Mouse (Mus musculus): ENCODE measurements around the gene Trpd52l3. TPM values are rescaled to one million over a fixed set of nuclear protein-coding genes. Genes with fewer than 3 reads are reported as not detected.

Trpd52l3 gene
- polyA plus RNA-seq, 1 experiment from 2014 or later, result not detected

- no peak for TF ChIP-seq CTCF (IDR thresholded peaks at IDR 0.05)
- ATAC-seq (no peak), DNase-seq (ENCODE audit: low read depth, low spot score) (no peak)
- H3K27me3 ChIP-seq, result no peaks in the 10 kb centered on the region
- in situ Hi-C loops (cut with MboI; ENCODE audit: low pct_unique_long_range_greater_than_20kb), result no loop called here
- ChIA-PET POLR2A (no interaction called here), CTCF (no interaction called here)
These were observed 25.6 kb downstream of the Trpd52l3 start for GRCm38 (mm10) chr19:30029002-30029710.

- in situ Hi-C loops (cut with MboI; ENCODE audit: low pct_unique_long_range_greater_than_20kb), result no loop called here
- no peak for TF ChIP-seq CTCF (IDR thresholded peaks at IDR 0.05)
- ChIA-PET POLR2A (interaction anchor here (0.6 kb wide), 1 partner anchor 193 kb away, joined by 5 read pairs; no protein-coding TSS in a partner anchor), CTCF (no interaction called here)
- ATAC-seq (peak; percentile 90), DNase-seq (ENCODE audit: low read depth, low spot score) (peak; percentile 34)
- no peaks in the 10 kb centered on the region for H3K27me3 ChIP-seq
These were observed 26.5 kb downstream of the Trpd52l3 start, which contains the start of gene Uhrf2 for GRCm38 (mm10) chr19:30029894-30030635. Gene Uhrf2, plus strand, starts transcription at chr19:30030513.

DNA sequence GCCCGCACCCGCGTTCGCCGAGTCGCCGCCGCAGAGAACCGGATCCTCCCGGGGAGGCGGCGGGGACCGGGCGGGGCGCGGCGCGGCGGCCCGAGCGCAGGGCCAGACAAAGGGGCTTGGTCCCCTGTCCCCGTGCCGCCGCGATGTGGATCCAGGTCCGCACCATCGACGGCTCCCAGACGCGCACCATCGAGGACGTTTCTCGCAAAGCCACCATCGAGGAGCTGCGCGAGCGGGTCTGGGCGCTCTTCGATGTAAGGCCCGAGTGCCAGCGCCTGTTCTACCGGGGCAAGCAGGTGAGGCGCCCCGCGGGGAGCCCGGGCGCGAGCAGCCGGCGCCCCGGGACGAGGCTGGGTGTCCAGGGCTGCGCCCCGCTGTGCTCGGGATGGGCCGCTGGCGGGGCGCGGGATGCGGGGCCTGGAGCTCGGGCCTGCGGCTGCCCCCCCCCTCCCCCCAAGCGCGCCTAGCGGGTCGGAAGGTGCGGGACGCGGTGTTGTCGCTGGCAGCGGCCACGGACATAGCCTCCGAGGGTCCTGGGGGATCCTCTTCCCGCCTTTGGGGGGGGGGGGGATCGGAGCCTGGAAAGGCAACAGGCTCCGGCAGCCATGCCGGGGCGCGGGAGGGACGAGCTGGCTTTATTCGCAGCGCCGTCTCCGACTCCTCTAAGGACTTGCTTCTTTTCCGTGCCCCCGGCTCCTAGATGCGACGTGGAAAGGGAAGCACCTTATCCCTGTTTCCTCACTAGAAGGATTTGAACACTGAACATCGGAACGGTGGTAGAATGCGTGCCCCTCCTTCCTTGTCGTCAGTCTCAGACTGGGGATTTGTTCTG is 27.3 kb downstream of the Trpd52l3 start:
- ChIA-PET POLR2A (interaction anchor here (0.6 to 1.0 kb wide), 2 partner anchors 46 to 194 kb away, joined by 3 to 5 read pairs; no protein-coding TSS in a partner anchor), CTCF (no interaction called here)
- in situ Hi-C loops (cut with MboI; ENCODE audit: low pct_unique_long_range_greater_than_20kb), result no loop called here
- ATAC-seq (peak; percentile 55), DNase-seq (ENCODE audit: low read depth, low spot score) (no peak)
- TF ChIP-seq CTCF (IDR thresholded peaks at IDR 0.05), result no peak
- no peaks in the 10 kb centered on the region for H3K27me3 ChIP-seq

DNA sequence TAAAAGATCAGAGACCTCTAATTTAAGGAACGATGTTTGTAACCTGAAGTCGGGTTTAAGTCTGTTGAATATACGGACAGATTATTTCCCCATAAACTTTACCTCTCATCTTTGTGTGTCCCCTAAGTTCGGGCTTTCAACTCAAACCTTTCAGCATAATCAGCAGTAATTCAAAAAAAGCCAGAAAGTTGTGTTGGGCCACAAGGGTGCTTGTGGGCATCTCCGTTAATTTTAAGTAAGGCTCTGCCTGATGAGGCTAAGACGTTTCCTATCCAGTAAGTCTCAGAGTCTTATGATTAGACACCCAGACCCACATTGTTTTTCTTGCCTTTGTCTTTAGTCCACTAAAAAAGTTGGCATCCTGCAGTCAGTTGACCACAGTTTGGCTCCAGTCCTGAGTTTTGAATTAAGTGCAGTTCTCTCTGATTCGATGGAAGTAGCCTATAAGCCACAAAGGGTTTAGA is 27.9 kb downstream of the Trpd52l3 start:
- DNase-seq (ENCODE audit: low read depth, low spot score) (peak; percentile 50), ATAC-seq (no peak)
- in situ Hi-C loops (cut with MboI; ENCODE audit: low pct_unique_long_range_greater_than_20kb), result no loop called here
- ChIA-PET POLR2A (interaction anchor here (1.0 kb wide), 1 partner anchor 47 kb away, joined by 3 read pairs; no protein-coding TSS in a partner anchor), CTCF (no interaction called here)
- H3K27me3 ChIP-seq, result no peaks in the 10 kb centered on the region
- no peak for TF ChIP-seq CTCF (IDR thresholded peaks at IDR 0.05)

GRCm38 (mm10) chr19:30032206-30032605 is 28.6 kb downstream of the Trpd52l3 start:
- no peaks in the 10 kb centered on the region for H3K27me3 ChIP-seq
- CTCF ChIA-PET, result interaction anchor here (1.4 kb wide), 1 partner anchor 17 kb away, joined by 4 read pairs; no protein-coding TSS in a partner anchor
- in situ Hi-C loops (cut with MboI; ENCODE audit: low pct_unique_long_range_greater_than_20kb), result no loop called here
- no peak for DNase-seq (ENCODE audit: low read depth, low spot score)
- TF ChIP-seq CTCF (IDR thresholded peaks at IDR 0.05), result no peak
- POLR2A ChIA-PET, result no interaction called here
- no peak for ATAC-seq

- CTCF ChIA-PET, result no interaction called here
- no peak for ATAC-seq
- POLR2A ChIA-PET, result no interaction called here
- DNase-seq (ENCODE audit: low read depth, low spot score), result no peak
- in situ Hi-C loops (cut with MboI; ENCODE audit: low pct_unique_long_range_greater_than_20kb), result no loop called here
- no peak for TF ChIP-seq CTCF (IDR thresholded peaks at IDR 0.05)
- H3K27me3 ChIP-seq, result no peaks in the 10 kb centered on the region
These were observed 31.8 kb downstream of the Trpd52l3 start for GRCm38 (mm10) chr19:30035361-30035760.

GRCm38 (mm10) chr19:30043691-30044090 is 40.1 kb downstream of the Trpd52l3 start:
- ATAC-seq, result no peak
- ChIA-PET CTCF (no interaction called here), POLR2A (no interaction called here)
- in situ Hi-C loops (cut with MboI; ENCODE audit: low pct_unique_long_range_greater_than_20kb), result no loop called here
- TF ChIP-seq CTCF (IDR thresholded peaks at IDR 0.05), result no peak
- DNase-seq (ENCODE audit: low read depth, low spot score), result no peak
- H3K27me3 ChIP-seq, result no peaks in the 10 kb centered on the region

DNA sequence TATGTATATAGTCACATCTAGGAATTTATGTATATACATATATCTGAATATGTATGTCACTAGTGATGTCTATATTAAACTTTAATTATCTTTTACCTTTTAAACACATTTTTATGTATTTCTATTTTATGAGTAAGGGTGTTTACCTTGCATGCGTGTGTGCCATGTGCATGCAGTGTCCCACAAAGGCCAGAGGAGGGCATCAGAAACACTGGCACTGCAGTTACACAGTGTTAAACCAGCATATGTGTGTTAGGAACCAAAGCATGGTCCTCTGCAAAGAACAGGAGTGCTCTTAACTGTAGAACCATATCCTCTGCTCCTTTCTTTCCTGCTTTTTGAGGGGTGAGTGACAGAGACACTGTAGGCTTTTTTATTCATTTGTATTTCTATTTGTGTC is 41.0 kb downstream of the Trpd52l3 start:
- DNase-seq (ENCODE audit: low read depth, low spot score) (no peak), ATAC-seq (no peak)
- POLR2A ChIA-PET, result no interaction called here
- H3K27me3 ChIP-seq, result no peaks in the 10 kb centered on the region
- CTCF ChIA-PET, result no interaction called here
- peak; percentile 38 for TF ChIP-seq CTCF (IDR thresholded peaks at IDR 0.05)
- in situ Hi-C loops (cut with MboI; ENCODE audit: low pct_unique_long_range_greater_than_20kb), result no loop called here

GRCm38 (mm10) chr19:30045857-30046256 is 42.3 kb downstream of the Trpd52l3 start:
- no peaks in the 10 kb centered on the region for H3K27me3 ChIP-seq
- ATAC-seq, result no peak
- in situ Hi-C loops (cut with MboI; ENCODE audit: low pct_unique_long_range_greater_than_20kb), result no loop called here
- TF ChIP-seq CTCF (IDR thresholded peaks at IDR 0.05), result peak; percentile 57
- POLR2A ChIA-PET, result no interaction called here
- CTCF ChIA-PET, result no interaction called here
- no peak for DNase-seq (ENCODE audit: low read depth, low spot score)

- H3K27me3 ChIP-seq, result no peaks in the 10 kb centered on the region
- in situ Hi-C loops (cut with MboI; ENCODE audit: low pct_unique_long_range_greater_than_20kb), result no loop called here
- DNase-seq (ENCODE audit: low read depth, low spot score), result no peak
- no peak for ATAC-seq
- TF ChIP-seq CTCF (IDR thresholded peaks at IDR 0.05), result no peak
- POLR2A ChIA-PET, result no interaction called here
- CTCF ChIA-PET, result interaction anchor here (1.4 kb wide), 1 partner anchor 14 kb away, joined by 3 read pairs; no protein-coding TSS in a partner anchor
These were observed 47.0 kb downstream of the Trpd52l3 start for GRCm38 (mm10) chr19:30050584-30050983.

Data from Patski (cell line).